8 mouse cellular contexts compared by ENCODE assay signal in the genomic region with DNA sequence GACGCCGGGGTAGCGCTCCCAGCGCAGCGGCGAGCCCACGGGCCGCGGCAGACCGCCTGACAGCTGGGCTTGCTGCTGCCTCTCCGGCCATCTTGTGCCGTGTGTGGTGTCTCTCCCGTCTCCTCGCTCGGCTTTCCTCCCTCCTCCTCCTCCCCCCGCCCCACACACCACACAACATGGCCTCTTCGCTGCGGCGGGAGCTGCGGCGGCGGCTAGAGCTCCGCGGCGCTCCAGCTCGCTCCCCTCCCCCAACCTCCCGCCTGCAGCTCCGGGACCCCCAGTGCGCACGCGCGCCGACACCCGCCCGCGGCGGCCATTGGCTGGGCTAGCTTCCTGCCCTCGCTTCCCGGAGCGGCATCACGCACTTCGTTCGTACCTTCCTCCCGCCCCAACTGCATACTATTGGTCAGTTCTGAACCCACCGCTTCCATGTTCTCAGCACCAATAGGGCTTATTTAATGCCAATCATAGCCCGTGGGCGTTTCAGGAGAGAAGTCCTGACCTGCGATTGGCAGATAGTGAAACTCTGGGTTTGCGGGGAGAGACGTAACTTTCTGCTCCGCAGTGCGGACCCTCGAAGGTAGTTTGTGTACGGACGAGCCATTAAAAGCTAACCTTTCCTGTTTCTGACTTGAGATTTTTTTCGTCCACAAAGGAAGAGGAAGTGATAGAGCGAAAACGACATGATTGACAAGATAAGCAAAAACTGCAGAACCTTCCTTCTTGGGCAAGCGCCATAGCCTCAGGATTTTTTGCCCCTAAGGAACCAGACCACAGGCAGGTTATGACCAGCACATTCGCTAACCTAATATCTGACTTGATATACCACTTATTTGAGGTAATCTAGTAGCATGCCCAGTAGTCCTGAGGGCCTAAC. TPM values are rescaled to one million over a fixed set of nuclear protein-coding genes. Genes with fewer than 3 reads are reported as not detected.
DNase-seq lines count a peak whose midpoint lies in the region; ATAC-seq lines count a peak whose summit lies in the region.

No protein-coding gene starts in this region.

- DNase-seq in adrenal gland, adult 18-20 months (ENCODE audit: low spot score in 2 of 2), result peak; percentile 99
- peak; percentile 100 for DNase-seq in embryo, embryonic 11 days
- peak; percentile 100 for DNase-seq in gastrocnemius, postnatal 25 days
- DNase-seq in intestine, embryonic 14.5 days (ENCODE audit: low spot score), result peak; percentile 96
- peak; percentile 100 for DNase-seq in left cerebral cortex, postnatal 14 days (ENCODE audit: low spot score in 2 of 2)
- DNase-seq in mesoderm, embryonic 11.5 days (ENCODE audit: low read depth, low spot score), result peak; percentile 100
- DNase-seq in right cerebral cortex, postnatal 36 days (ENCODE audit: low spot score in 2 of 2), result peak; percentile 98 to 100
- peak; percentile 100 for DNase-seq in yolk sac, embryonic 10.5 days (ENCODE audit: low spot score)

- peak overlapping the region; percentile 100 for H3K9ac ChIP-seq in intestine, embryonic 14.5 days (ENCODE audit: low read length)

- intact Hi-C loops in left cerebral cortex, postnatal 14 days (cut with DNase I), result loop anchor here (2.0 kb wide), 2 partner anchors 24 to 48 kb away; no protein-coding TSS in a partner anchor

- no peaks in the 10 kb centered on the region for H3K36me3 ChIP-seq in intestine, embryonic 14.5 days (ENCODE audit: control insufficient read depth, insufficient read depth, low read length)

- H3K9me3 ChIP-seq in intestine, embryonic 14.5 days (ENCODE audit: control insufficient read depth, low read length), result no peaks in the 10 kb centered on the region

- H3K27ac ChIP-seq in intestine, embryonic 14.5 days (ENCODE audit: low read depth), result peak overlapping the region; percentile 99

- no peaks in the 10 kb centered on the region for H3K27me3 ChIP-seq in intestine, embryonic 14.5 days (replicated peaks; ENCODE audit: control insufficient read depth, insufficient read depth, low read length)

- H3K4me3 ChIP-seq in intestine, embryonic 14.5 days (ENCODE audit: low read depth, low read length), result peak overlapping the region; percentile 100

- peak; percentile 99 for ATAC-seq in intestine, embryonic 14.5 days (replicated peaks; ENCODE audit: low FRiP score, low TSS enrichment, low read depth)

- peaks cover 5% of the 10 kb centered on the region; the same call in 1 of the 2 replicates for H3K4me1 ChIP-seq in intestine, embryonic 14.5 days (replicated peaks; ENCODE audit: control insufficient read depth, insufficient read depth, low read length)

- peak overlapping the region; percentile 67 for H3K4me2 ChIP-seq in intestine, embryonic 14.5 days (ENCODE audit: low read length)

- WGBS in intestine, embryonic 14.5 days, result under 1% methylated on average over 55 of the region's 60 CpGs

RNA-seq across cellular contexts. Expression of gene Chd2, which starts 16.9 kb away (rescaled TPM):
- total RNA-seq in adrenal gland, adult 18-20 months (2021), result 10 to 100 TPM; 35.5 to 35.8 TPM
- 10 to 100 TPM; 30.2 to 38.4 TPM for total RNA-seq in gastrocnemius, postnatal 25 days (2021)
- polyA plus RNA-seq in intestine, embryonic 14.5 days (2014; fragmentation: Nextera tagmentation; extraction: Ambion mirVana), result 50.5 and 68.2 TPM in 2 replicates
- 10 to 100 TPM; 39.0 to 43.9 TPM for total RNA-seq in left cerebral cortex, postnatal 14 days (2021)

Comparison
In these comparisons a context has a peak if more than half of its experiments do, and no peak if none do; other contexts are left out.
1. Peak in every context shown above with its lines: DNase-seq, ATAC-seq, H3K4me3 ChIP-seq and H3K27ac ChIP-seq.